Mouse (Mus musculus): ENCODE measurements around the gene Hspb6.

DNA sequence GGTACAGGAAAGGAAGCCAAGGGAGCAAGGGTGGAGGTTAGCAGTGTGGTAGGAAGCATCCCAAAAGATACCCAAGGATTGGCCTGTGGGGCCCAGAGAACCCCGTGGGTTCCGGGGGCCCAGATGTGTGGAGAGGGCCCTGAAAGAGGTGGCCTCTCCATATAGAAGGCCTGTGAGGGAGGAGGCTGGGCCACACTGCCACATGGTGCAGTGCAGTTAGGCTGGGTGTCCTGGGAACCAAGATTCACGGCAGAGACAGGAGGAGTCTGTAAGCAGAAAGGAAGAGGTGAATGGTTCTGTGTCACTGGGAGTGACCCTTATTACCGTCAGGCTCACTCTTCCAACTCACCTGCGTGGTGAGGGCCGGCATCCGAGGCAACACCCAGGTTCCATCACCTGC is 11.4 kb upstream of the Hspb6 start:
- TF ChIP-seq POLR2A (IDR thresholded peaks at IDR 0.05; ENCODE audit: borderline replicate concordance, control insufficient read depth, low read depth, low read length) (no peak), CTCF (IDR thresholded peaks at IDR 0.05; ENCODE audit: control insufficient read depth, insufficient read depth, low read length) (no peak)
